Mouse (Mus musculus): ENCODE data around the gene Trio.
A peak's percentile ranks its signal among the peaks of the same experiment; 100 is the strongest.

Trio gene

DNA sequence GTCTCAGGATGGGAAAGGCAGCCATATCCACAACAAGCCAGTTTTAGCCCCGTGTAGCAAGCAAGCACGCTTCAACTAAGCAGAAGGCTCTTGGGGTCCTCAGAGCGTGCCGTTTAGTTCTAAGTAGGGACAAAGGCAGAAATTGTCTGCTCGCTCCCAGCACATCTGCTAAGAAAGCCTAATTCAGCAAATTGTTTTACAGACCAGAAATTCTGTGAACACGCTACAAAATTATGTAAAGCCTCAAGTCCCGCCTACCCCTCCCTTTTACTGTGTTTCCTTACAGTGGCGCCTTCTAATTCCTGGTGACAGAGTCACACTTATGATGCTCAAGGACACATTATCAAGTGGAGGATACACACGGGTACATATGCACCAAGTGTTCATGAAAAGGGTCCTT, 80.1 kb downstream of the Trio start:
- no peak for DNase-seq (ENCODE audit: low spot score in 2 of 2)

DNA sequence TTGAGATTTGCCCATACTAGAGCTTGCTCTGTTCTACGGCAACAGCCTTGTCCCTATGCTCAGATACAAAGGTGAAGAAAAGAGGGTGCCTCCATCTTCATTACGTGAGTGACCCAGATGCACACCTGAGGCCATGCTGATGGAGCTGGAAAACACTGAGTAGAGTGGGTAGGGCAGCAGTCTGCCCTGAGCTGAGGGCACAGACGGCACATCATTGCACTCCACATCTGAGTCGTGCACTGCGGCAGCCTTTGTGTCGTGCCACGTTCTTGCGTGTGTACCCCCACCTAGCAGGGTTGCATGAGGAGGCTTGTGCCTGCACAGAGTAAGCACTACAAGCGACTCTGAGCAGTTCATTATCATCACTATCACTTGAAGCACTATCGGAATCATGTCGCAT, 80.8 kb downstream of the Trio start:
- DNase-seq (ENCODE audit: low spot score in 2 of 2): no peak

- DNase-seq (ENCODE audit: low spot score in 2 of 2): no peak
Observed at GRCm38 (mm10) chr15:27943486-27944195, 82.0 kb downstream of the Trio start.

- no peak for DNase-seq (ENCODE audit: low spot score in 2 of 2)
Observed at GRCm38 (mm10) chr15:27942148-27942847, 83.3 kb downstream of the Trio start.

GRCm38 (mm10) chr15:27941441-27941840, 84.2 kb downstream of the Trio start:
- DNase-seq (ENCODE audit: low spot score in 2 of 2): no peak

DNA sequence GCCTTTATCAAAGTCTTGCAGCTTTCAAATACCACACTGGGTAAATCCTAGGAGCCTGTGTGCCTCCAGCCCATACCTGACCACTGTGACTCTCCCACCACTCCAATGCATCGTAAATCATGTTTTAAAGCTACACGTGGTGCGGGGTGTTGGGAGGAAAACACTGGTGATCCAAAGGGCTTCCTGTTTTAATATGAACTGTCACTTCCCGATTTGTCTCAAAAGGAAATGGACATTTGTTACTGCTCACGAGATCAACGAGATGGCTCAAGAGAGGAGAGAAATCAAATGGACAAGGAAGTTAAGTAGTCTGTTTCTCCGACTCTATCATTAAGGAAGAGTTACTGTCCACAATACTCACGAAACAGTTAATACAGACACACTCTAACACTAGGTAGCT, 84.6 kb downstream of the Trio start:
- no peak for DNase-seq (ENCODE audit: low spot score in 2 of 2)

DNA sequence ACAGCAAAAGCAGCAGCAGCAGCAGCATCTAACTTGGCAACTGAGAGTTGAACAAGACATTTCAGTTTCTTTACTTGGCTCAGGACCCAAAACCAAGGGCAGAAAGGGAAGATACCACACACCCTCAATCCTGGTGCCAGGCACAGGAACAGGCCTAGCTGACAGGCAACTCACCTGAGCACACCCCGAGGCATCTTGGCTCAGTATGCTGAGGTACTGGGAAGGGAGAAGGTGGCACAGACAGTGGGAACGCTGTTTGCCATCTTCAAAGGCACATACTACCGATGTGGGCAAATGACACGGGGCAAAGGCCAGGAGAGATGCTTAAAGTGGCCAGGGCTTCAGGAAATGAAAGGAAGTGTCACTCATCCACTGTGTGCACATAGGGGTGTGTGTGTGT, 85.6 kb downstream of the Trio start:
- no peak for DNase-seq (ENCODE audit: low spot score in 2 of 2)

GRCm38 (mm10) chr15:27938886-27939285, 86.8 kb downstream of the Trio start:
- no peak for DNase-seq (ENCODE audit: low spot score in 2 of 2)

DNA sequence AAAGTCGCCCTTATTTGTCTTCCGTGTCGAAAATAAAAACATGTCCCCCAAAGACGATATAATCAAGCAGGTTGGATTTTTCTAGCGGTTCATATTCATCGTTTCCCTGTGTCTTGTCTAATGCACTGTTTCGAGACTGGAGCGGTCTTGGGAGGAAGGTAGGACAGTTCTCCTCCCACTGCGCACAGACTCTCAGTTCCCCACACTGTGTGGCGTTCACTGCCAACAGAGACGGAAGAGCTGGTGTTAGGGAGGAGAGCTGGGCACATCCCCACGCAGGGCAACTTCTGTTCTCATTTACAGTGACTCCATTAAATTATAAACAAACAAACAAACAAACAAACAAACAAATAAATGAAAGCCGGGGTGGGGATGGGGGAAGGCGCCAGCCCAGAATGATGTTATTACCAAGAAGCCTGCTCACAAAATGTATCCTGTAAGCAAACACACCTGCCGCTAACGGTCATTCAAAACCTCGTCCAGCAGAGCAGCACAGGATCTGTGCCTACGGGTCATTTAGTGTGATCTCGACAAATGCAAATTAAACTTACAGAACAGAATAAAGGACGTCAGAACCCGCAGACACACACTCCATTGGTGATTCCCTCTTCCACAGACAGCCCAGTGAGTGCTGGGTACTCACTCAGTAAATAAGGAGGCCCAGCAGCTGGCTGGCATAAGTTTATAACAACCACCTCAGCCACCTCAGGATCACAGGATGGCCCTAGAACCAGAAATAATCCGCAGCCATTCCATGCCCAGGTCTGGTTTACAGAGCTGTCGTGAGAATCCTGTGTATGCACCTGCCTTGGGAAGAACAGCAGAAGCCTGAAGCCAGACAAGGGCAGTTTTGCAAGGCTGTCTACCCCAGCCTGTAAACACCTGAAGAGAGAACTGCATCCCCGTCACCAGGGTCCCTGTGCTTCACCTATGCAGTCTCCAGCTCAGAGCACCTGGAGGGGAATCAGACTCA, 87.5 kb downstream of the Trio start:
- no peak for DNase-seq (ENCODE audit: low spot score in 2 of 2)

DNA sequence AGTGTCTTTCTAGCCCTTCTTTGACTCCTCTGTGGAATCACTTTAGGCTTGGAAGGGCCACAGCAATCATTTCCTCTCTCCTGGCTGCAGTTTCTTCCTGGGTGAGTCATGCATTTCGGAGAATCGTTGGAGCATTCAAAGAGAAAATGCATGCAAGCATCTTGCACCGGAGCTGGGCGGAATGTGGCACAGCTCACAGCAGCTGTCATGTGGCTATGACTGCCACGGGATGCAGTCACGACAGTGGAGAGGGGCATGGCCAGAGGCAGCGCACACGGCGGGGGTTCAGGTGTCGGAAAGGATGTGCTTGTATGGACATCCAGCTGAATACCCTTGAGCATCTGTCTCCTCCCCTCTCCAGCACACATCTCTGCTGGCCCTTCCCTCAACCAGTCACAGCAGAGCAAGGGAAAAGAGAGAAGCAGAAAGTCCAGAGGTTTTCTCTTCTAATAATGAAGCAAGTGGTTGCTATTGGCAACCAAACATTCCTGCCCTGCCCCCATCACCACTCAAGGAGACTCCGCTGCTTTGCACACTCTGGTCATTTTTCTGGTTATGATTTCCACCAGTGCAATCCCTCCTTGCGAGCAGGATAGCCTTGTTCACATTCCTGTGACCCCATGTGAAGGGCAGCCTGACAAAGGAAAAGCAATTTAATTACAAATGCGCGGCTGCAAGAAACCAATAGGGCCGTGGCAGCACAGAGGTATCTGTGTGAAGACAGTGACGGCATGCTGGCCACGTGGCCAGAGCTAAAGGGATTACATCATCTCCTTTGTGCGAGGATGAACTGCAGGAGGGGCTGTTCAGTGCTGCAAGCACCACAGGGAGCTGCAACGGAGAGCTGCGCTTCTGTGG, 88.4 kb downstream of the Trio start:
- DNase-seq (ENCODE audit: low spot score in 2 of 2): peak; percentile 68 to 76

DNA sequence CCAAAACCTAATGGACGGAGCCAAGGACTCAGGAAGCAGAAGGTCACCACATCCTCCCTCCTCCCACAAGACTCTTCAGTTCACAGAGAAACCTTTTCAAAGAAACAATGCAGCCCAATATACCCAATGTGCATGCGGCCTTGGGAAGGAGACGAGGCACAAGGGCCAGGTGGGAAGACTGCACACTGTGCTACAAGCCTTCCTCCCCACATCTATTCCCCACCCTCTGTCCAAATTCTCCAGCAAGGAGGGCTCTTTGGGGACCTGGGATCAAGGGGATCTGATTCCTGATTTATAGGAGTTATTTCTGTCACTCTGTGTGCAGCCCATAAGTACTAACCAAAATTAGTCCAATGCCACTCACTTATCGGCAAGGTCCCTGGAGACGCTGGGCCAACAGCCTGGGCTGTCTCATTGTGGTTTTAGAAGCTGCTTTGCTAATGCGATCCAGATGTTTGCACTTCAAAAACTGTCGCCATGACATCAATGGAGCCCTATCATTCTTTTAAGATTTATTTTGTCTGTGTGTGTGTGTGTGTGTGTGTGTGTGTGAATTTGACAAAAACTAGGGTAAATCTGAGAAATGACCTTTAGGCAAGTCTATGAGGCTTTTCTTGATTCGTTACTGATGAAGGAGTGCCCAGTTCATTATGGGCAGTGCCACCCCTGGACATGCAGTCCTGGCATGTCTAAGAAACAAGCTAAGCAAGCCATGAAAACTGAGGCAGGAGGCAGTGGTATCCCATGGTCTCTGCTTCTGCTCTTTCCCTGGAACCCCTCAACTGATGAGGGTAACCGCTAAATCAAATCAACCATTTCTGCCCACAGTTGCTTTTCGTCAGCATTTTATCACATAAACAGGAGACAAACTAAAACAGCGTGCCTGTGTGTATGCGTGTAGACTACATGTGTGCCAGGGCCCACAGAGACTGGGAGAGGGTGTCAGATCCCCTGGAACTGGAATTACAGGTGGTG, 89.6 kb downstream of the Trio start:
- DNase-seq (ENCODE audit: low spot score in 2 of 2): no peak

DNA sequence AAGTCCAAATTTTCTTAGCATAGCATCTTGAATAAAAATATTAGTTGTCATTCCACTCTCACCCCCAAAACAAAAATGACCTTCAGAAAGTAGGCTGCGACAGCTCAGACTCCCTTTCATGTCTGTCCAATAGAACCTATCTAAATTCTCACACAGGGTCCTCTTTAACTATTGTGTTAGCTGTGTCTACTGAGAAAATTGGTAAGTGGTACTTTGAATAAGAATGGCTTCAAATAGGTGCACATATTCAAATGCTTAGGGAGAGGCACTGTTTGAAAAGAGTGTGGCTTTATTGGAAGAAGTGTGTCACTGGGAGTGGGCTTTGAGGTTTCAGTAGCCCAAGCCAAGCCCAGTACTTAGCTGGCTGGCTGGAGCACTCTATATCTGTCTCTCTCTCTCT, 92.4 kb downstream of the Trio start:
- DNase-seq (ENCODE audit: low spot score in 2 of 2): no peak

- no peak for DNase-seq (ENCODE audit: low spot score in 2 of 2)
Observed at GRCm38 (mm10) chr15:27931891-27932290, 93.8 kb downstream of the Trio start.

DNA sequence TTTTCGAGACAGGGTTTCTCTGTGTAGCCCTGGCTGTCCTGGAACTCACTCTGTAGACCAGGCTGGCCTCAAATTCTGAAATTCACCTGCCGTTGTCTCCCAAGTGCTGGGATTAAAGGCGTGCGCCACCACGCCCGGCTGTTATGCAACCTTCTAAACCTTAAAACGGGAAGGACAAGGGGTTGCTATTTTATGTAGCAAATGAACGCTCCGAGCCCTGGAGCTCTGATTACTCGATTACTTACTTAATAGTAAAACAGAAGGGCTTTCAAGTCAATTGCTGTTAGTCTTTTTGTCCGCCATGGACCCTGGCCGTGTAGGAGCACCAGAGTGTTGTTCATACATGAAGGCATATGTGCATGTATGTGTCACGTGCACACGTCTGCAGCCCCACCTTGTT, 94.2 kb downstream of the Trio start:
- no peak for DNase-seq (ENCODE audit: low spot score in 2 of 2)

DNA sequence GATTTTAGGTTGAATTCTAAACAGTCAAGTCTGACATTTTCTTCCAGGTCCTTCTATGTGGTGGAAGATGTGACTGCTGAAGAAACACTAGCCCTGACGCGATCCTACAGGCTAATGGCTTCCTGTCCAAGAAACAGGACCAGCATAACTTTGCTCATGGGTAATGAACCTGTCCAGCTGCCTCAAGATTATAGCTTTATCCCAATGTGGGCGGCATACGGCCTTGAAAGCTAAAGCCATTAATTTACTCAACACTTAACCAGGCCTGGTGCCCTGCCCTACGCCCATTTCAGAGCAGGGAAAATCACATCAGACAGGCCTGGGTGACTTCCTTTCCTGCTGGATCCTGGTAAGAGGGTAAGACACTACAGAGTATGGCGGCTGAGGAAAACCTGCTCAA, 98.0 kb downstream of the Trio start:
- no peak for DNase-seq (ENCODE audit: low spot score in 2 of 2)

GRCm38 (mm10) chr15:27926941-27927340, 98.7 kb downstream of the Trio start:
- no peak for DNase-seq (ENCODE audit: low spot score in 2 of 2)

DNA sequence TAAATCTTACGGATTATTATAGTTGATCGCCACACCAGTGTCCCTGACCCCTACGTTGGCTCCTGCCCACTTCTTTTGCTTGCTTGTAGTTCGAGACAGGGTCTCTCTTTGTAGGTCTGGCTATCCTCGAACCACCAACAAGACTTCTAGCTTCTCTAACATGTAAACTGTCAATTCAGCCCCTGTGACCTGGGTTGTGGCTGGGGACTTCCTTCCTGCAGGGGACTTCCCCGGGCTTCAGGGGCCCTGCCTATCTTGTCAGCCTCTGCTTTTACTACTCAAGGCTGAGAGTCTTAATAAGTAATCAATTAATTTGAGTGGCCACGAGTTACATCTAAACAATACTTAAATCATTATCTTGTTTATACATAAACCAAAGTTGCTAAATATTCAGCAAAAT, 99.2 kb downstream of the Trio start:
- no peak for DNase-seq (ENCODE audit: low spot score in 2 of 2)

GRCm38 (mm10) chr15:27925865-27926264, 99.8 kb downstream of the Trio start:
- no peak for DNase-seq (ENCODE audit: low spot score in 2 of 2)

DNA sequence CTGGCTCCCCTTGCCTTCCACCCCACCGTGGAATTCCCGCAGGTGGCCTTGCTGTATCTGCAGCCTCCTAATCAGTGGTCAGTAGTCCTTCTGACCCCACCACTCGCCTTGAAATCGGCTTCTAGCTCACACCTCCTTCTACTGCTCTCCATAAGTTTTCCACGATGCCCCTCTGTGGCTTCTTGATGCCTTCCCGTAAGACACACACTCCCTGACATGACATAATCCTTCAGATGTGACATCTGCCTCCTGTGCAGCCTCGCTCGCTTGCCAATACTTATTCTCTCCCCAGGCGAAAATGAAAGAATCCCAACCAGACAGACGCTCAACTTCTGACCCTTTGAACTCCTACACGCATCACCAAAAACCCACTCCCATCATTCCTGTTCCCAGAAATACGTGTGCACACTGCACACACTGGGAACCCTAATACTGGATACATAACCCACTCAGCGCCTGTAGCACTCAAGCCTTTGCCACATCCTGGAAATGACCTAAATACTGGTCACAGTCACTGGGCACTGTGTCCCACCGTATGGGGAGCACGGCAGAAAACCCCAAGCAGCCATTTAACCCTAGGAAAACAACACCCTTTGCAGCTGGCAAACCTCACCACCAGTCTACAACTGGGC, 100.5 kb downstream of the Trio start:
- no peak for DNase-seq (ENCODE audit: low spot score in 2 of 2)

GRCm38 (mm10) chr15:27923987-27924341, 101.7 kb downstream of the Trio start:
- DNase-seq (ENCODE audit: low spot score in 2 of 2): no peak
